Mouse (Mus musculus) E14TG2a.4 (cell line): Measurements from ENCODE around the gene Tas2r138.

Experiments
- CTCF ChIP-seq: conservative IDR thresholded peaks from 2 replicates; pipeline ENCODE4 v1.5.1; 2014; ENCODE audit warnings: low read length
- NANOG ChIP-seq: IDR thresholded peaks from 2 replicates; pipeline ENCODE4 v1.6.1; 2014; ENCODE audit warnings: borderline replicate concordance, low read length, mixed read lengths

GRCm38 (mm10) chr6:40634640-40635071, 21.5 kb upstream of the Tas2r138 start:
- TF ChIP-seq CTCF (no peak), NANOG (no peak)
